Mouse (Mus musculus) embryo, embryonic 10.5 days (tissue): Measurements from ENCODE around the gene Rasl11a.
"Not testable (repeated sequence)": the region's sequence is repeated elsewhere in the genome, so short reads cannot be mapped to it uniquely, and the experiment has no call there.

Source experiments
- DNase-seq: peaks from one replicate; pipeline ENCODE4 v3.0.0-alpha.2; 2015; ENCODE audit warnings: low spot score

Rasl11a gene

GRCm38 (mm10) chr5:146893478-146894182 lies 48.8 kb downstream of the Rasl11a start:
- DNase-seq, result no peak

- not testable (repeated sequence) for DNase-seq
These were observed 50.8 kb downstream of the Rasl11a start for GRCm38 (mm10) chr5:146895667-146896066.

GRCm38 (mm10) chr5:146896973-146897372 lies 52.1 kb downstream of the Rasl11a start:
- DNase-seq, result no peak
